15 mouse cellular contexts compared by ENCODE assay signal in genomic region chr1:139000675-139001379, GRCm38 (mm10). TPM values are rescaled to one million over a fixed set of nuclear protein-coding genes. Genes with fewer than 3 reads are reported as not detected.
A peak's percentile ranks its signal among the peaks of the same experiment; 100 is the strongest.
DNase-seq lines count a peak whose midpoint lies in the region; ATAC-seq lines count a peak whose summit lies in the region.
"Had no signal": no experiment of that assay in that cellular context is flagged by ENCODE, and none has a peak within 500 bp of the region (broad histone marks: within the 10 kb centered on the region; RNA-seq: fewer than 3 reads in every experiment).

No protein-coding gene starts in this region.

- peak overlapping the region; percentile 18; the same call in 1 of the 2 replicates for H3K4me3 ChIP-seq in hindbrain, embryonic 10.5 days
- H3K4me3 ChIP-seq in midbrain, embryonic 14.5 days (replicated peaks; ENCODE audit: low read depth, low read length): no peak overlapping the region
- no peak overlapping the region for H3K4me3 ChIP-seq in kidney, embryonic 14.5 days (ENCODE audit: low read length)
- H3K4me3 ChIP-seq: heart, embryonic 10.5 days had no signal

- DNase-seq in Muller cell, postnatal 12 days (ENCODE audit: inconsistent ontology term): peak; percentile 56
- peak; percentile 46 for DNase-seq in embryo, embryonic 10 days (ENCODE audit: low spot score)
- peak; percentile 36 for DNase-seq in hindbrain, embryonic 10.5 days (ENCODE audit: low spot score)
- peak; percentile 73 for DNase-seq in midbrain, embryonic 14.5 days
- DNase-seq in testis, postnatal 14 days (ENCODE audit: low spot score): no peak
- DNase-seq in lung, postnatal 10 days: no peak
- DNase-seq in cerebellum, adult 9-11 months: no peak
- DNase-seq: cerebellum, postnatal 25 days; kidney, adult 11 months; liver, postnatal 0 days; right cerebral cortex, postnatal 4 days had no signal

- H3K4me2 ChIP-seq in midbrain, embryonic 14.5 days (ENCODE audit: low read length): peak overlapping the region; percentile 37
- H3K4me2 ChIP-seq in kidney, embryonic 14.5 days (replicated peaks; ENCODE audit: low read depth, low read length): no peak overlapping the region

- H3K36me3 ChIP-seq in hindbrain, embryonic 10.5 days: no peaks in the 10 kb centered on the region
- no peaks in the 10 kb centered on the region for H3K36me3 ChIP-seq in midbrain, embryonic 14.5 days (ENCODE audit: control insufficient read depth, insufficient read depth, low read length)
- no peaks in the 10 kb centered on the region for H3K36me3 ChIP-seq in kidney, embryonic 14.5 days (ENCODE audit: control insufficient read depth, insufficient read depth, low read length)
- H3K36me3 ChIP-seq: heart, embryonic 10.5 days had no signal

- peak overlapping the region; percentile 82 for H3K27ac ChIP-seq in hindbrain, embryonic 10.5 days
- peak overlapping the region; percentile 78 for H3K27ac ChIP-seq in midbrain, embryonic 14.5 days (replicated peaks; ENCODE audit: low read depth, low read length)
- no peak overlapping the region for H3K27ac ChIP-seq in kidney, embryonic 14.5 days (ENCODE audit: low read depth, low read length)
- H3K27ac ChIP-seq: heart, embryonic 10.5 days had no signal

- peaks cover 14% of the 10 kb centered on the region for H3K27me3 ChIP-seq in hindbrain, embryonic 10.5 days (ENCODE audit: insufficient read depth, poor library complexity, severe bottlenecking)
- H3K27me3 ChIP-seq in midbrain, embryonic 14.5 days (ENCODE audit: control insufficient read depth, insufficient read depth, low read length): no peaks in the 10 kb centered on the region
- H3K27me3 ChIP-seq in kidney, embryonic 14.5 days (ENCODE audit: control insufficient read depth, insufficient read depth, low read length): no peaks in the 10 kb centered on the region
- H3K27me3 ChIP-seq: CH12.LX had no signal

- H3K9ac ChIP-seq in midbrain, embryonic 14.5 days (replicated peaks; ENCODE audit: low read length): peak overlapping the region; percentile 46
- no peak overlapping the region for H3K9ac ChIP-seq in kidney, embryonic 14.5 days (ENCODE audit: low read depth, low read length)
- H3K9ac ChIP-seq: liver, postnatal 0 days had no signal

- peak; percentile 79 for ATAC-seq in midbrain, embryonic 14.5 days (ENCODE audit: low FRiP score, low TSS enrichment)
- no peak for ATAC-seq in kidney, embryonic 14.5 days (ENCODE audit: low FRiP score, low TSS enrichment)
- ATAC-seq: activated CD4-positive, CD25-positive, alpha-beta regulatory T cell, adult 4 months; liver, postnatal 0 days had no signal

- WGBS in hindbrain, embryonic 10.5 days: 29% methylated on average over 9 of the region's 9 CpGs
- WGBS in midbrain, embryonic 14.5 days: 8% methylated on average over 9 of the region's 9 CpGs
- 64% methylated on average over 9 of the region's 9 CpGs for WGBS in kidney, embryonic 14.5 days

- peaks cover 15% of the 10 kb centered on the region for H3K4me1 ChIP-seq in hindbrain, embryonic 10.5 days (replicated peaks)
- peaks cover 15% of the 10 kb centered on the region for H3K4me1 ChIP-seq in midbrain, embryonic 14.5 days (ENCODE audit: control insufficient read depth, insufficient read depth, low read length)
- no peaks in the 10 kb centered on the region for H3K4me1 ChIP-seq in kidney, embryonic 14.5 days (ENCODE audit: control insufficient read depth, insufficient read depth, low read length)

- H3K9me3 ChIP-seq in hindbrain, embryonic 10.5 days: no peaks in the 10 kb centered on the region
- no peaks in the 10 kb centered on the region for H3K9me3 ChIP-seq in midbrain, embryonic 14.5 days (ENCODE audit: control insufficient read depth, low read length)
- no peaks in the 10 kb centered on the region for H3K9me3 ChIP-seq in kidney, embryonic 14.5 days (ENCODE audit: control insufficient read depth, low read length)
- H3K9me3 ChIP-seq: heart, embryonic 10.5 days had no signal

RNA-seq across cellular contexts. Expression of gene Dennd1b, which starts 37.6 kb away (rescaled TPM):
- 9.2 and 10.0 TPM in 2 replicates for polyA plus RNA-seq in hindbrain, embryonic 10.5 days (2016; fragmentation: Nextera tagmentation; extraction: Ambion mirVana)
- 12.1 and 15.0 TPM in 2 replicates for polyA plus RNA-seq in midbrain, embryonic 14.5 days (2014; fragmentation: Nextera tagmentation; extraction: Ambion mirVana)
- polyA plus RNA-seq in kidney, embryonic 14.5 days (2014; fragmentation: Nextera tagmentation; extraction: Ambion mirVana): 10.7 and 13.1 TPM in 2 replicates

Comparison
In these comparisons a context has a peak if more than half of its experiments do, and no peak if none do; other contexts are left out.
1. DNase-seq: peak in Muller cell, postnatal 12 days (single experiment), embryo, embryonic 10 days (single experiment), hindbrain, embryonic 10.5 days (single experiment) and midbrain, embryonic 14.5 days (single experiment); none in testis, postnatal 14 days (single experiment), lung, postnatal 10 days (single experiment) and cerebellum, adult 9-11 months (single experiment).